Comparison of ENCODE assay signal across 8 mouse cellular contexts in the genomic region with DNA sequence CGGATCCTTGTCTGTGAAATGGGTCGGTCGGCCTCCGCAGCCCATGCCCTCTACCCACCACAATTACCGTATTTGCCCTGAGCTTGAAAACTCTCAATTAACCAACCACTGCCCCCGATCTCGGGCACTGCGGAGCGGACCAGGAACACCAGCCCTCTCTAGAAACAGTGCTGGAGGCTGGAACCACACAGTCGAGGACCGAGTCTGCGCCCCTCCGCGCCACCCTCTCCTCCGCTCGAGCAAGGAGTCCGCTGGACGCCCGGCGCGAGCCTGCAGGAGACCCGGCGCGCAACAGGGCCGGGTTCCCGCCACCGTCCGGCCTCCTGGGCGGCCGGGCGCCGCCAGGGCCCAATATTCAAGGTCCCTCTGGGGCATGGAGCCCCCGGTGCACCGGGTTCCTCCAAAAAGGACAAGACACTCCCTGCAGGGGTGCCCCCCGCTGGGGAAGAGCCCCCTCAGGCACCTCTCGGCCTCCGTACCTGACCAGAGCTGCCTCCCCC. TPM values are rescaled to one million over a fixed set of nuclear protein-coding genes. Genes with fewer than 3 reads are reported as not detected.
DNase-seq lines count a peak whose midpoint lies in the region; ATAC-seq and TF ChIP-seq lines count a peak whose summit lies in the region.

No protein-coding gene starts in this region.

- no peak for DNase-seq in kidney, postnatal 10 days
- DNase-seq in brain, embryonic 14.5 days (ENCODE audit: low read depth) = peak; percentile 5
- no peak for DNase-seq in hindbrain, embryonic 11.5 days (ENCODE audit: low spot score)
- DNase-seq in adrenal gland, adult 18-20 months (ENCODE audit: low spot score in 2 of 2) = no peak
- DNase-seq in urinary bladder, postnatal 4 days (ENCODE audit: low spot score in 2 of 2) = no peak
- no peak for DNase-seq in kidney, adult 9 months

- ATAC-seq in kidney, embryonic 15.5 days (replicated peaks; ENCODE audit: low FRiP score) = peak; percentile 68
- ATAC-seq in hindbrain, embryonic 11.5 days (ENCODE audit: low FRiP score) = peak; percentile 65
- ATAC-seq in midbrain, embryonic 13.5 days = peak; percentile 74

- peak overlapping the region; percentile 79 for H3K4me2 ChIP-seq in kidney, embryonic 15.5 days
- peak overlapping the region; percentile 77 for H3K4me2 ChIP-seq in hindbrain, embryonic 11.5 days (replicated peaks; ENCODE audit: low read depth, low read length)
- H3K4me2 ChIP-seq in midbrain, embryonic 13.5 days (replicated peaks) = peak overlapping the region; percentile 93

- WGBS in kidney, embryonic 15.5 days = under 1% methylated on average over 32 of the region's 37 CpGs
- WGBS in hindbrain, embryonic 11.5 days = under 1% methylated on average over 37 of the region's 37 CpGs
- WGBS in midbrain, embryonic 13.5 days = 0% methylated on average over 31 of the region's 37 CpGs

- H3K4me3 ChIP-seq in kidney, embryonic 15.5 days (replicated peaks) = peak overlapping the region; percentile 100
- H3K4me3 ChIP-seq in hindbrain, embryonic 11.5 days (ENCODE audit: low read depth, low read length) = peak overlapping the region; percentile 100
- peak overlapping the region; percentile 94 for H3K4me3 ChIP-seq in midbrain, embryonic 13.5 days (replicated peaks)

- TF ChIP-seq POLR2A in brain, embryonic 14.5 days (IDR thresholded peaks at IDR 0.05; ENCODE audit: borderline replicate concordance, extremely low read depth, insufficient read depth, insufficient read length, poor library complexity, severe bottlenecking) = no peak

- no peaks in the 10 kb centered on the region for H3K27me3 ChIP-seq in kidney, embryonic 15.5 days
- no peaks in the 10 kb centered on the region for H3K27me3 ChIP-seq in hindbrain, embryonic 11.5 days (ENCODE audit: control insufficient read depth, insufficient read depth, low read length)
- H3K27me3 ChIP-seq in midbrain, embryonic 13.5 days = 0 out of 2 replicates have a peak, but pooled peaks cover 3% of the 10 kb centered on the region

- peak overlapping the region; percentile 99 for H3K9ac ChIP-seq in kidney, embryonic 15.5 days
- peak overlapping the region; percentile 88 for H3K9ac ChIP-seq in hindbrain, embryonic 11.5 days (ENCODE audit: low read depth, low read length)
- peak overlapping the region; percentile 99 for H3K9ac ChIP-seq in midbrain, embryonic 13.5 days (replicated peaks)

- H3K4me1 ChIP-seq in kidney, embryonic 15.5 days = peaks cover 32% of the 10 kb centered on the region
- H3K4me1 ChIP-seq in hindbrain, embryonic 11.5 days (replicated peaks; ENCODE audit: control insufficient read depth, insufficient read depth, low read length) = peaks cover 9% of the 10 kb centered on the region
- peaks cover 32% of the 10 kb centered on the region for H3K4me1 ChIP-seq in midbrain, embryonic 13.5 days (replicated peaks)

- H3K27ac ChIP-seq in kidney, embryonic 15.5 days = peak overlapping the region; percentile 84
- H3K27ac ChIP-seq in hindbrain, embryonic 11.5 days (ENCODE audit: low read depth, low read length) = peak overlapping the region; percentile 53
- peak overlapping the region; percentile 42 for H3K27ac ChIP-seq in midbrain, embryonic 13.5 days

- peaks cover 29% of the 10 kb centered on the region for H3K36me3 ChIP-seq in kidney, embryonic 15.5 days
- 0 out of 2 replicates have a peak, but pooled peaks cover 4% of the 10 kb centered on the region for H3K36me3 ChIP-seq in hindbrain, embryonic 11.5 days (ENCODE audit: control insufficient read depth, insufficient read depth, low read length)
- H3K36me3 ChIP-seq in midbrain, embryonic 13.5 days = peaks cover 21% of the 10 kb centered on the region; the same call in 1 of the 2 replicates

- TF ChIP-seq CTCF in brain, embryonic 14.5 days (IDR thresholded peaks at IDR 0.05; ENCODE audit: borderline replicate concordance, extremely low read depth, insufficient read depth, insufficient read length) = no peak

- H3K9me3 ChIP-seq in kidney, embryonic 15.5 days (replicated peaks) = no peaks in the 10 kb centered on the region
- no peaks in the 10 kb centered on the region for H3K9me3 ChIP-seq in hindbrain, embryonic 11.5 days (ENCODE audit: control insufficient read depth, low read length)
- no peaks in the 10 kb centered on the region for H3K9me3 ChIP-seq in midbrain, embryonic 13.5 days

RNA-seq across cellular contexts. Expression of gene Clptm1, which starts 0.3 kb away (rescaled TPM):
- polyA plus RNA-seq in kidney, embryonic 15.5 days (2015; fragmentation: Nextera tagmentation; extraction: Ambion mirVana) = 81.9 and 91.5 TPM in 2 replicates
- 89.4 and 114 TPM in 2 replicates for polyA plus RNA-seq in brain, embryonic 14.5 days (2012; rRNA removed)
- polyA plus RNA-seq in hindbrain, embryonic 11.5 days (2014; fragmentation: Nextera tagmentation; extraction: Ambion mirVana) = 86.2 and 94.4 TPM in 2 replicates
- 86.6 and 97.5 TPM in 2 replicates for polyA plus RNA-seq in midbrain, embryonic 13.5 days (2015; fragmentation: Nextera tagmentation; extraction: Ambion mirVana)
- total RNA-seq in adrenal gland, adult 18-20 months (2021) = 100 to 1,000 TPM; 136 to 157 TPM

RNA-seq across cellular contexts. Expression of gene Apoc2, which starts 13.2 kb away (rescaled TPM):
- 8.8 and 13.1 TPM in 2 replicates for polyA plus RNA-seq in kidney, embryonic 15.5 days (2015; fragmentation: Nextera tagmentation; extraction: Ambion mirVana)
- polyA plus RNA-seq in brain, embryonic 14.5 days (2012; rRNA removed) = 0.30 TPM in 2 replicates
- 0.33 TPM in 1 of 2 replicates, not detected in the other for polyA plus RNA-seq in hindbrain, embryonic 11.5 days (2014; fragmentation: Nextera tagmentation; extraction: Ambion mirVana)
- 0.23 TPM in 1 of 2 replicates, not detected in the other for polyA plus RNA-seq in midbrain, embryonic 13.5 days (2015; fragmentation: Nextera tagmentation; extraction: Ambion mirVana)
- total RNA-seq in adrenal gland, adult 18-20 months (2021) = 1 to 10 TPM; 1.1 to 2.1 TPM

RNA-seq across cellular contexts. Expression of gene Gm44805, which starts 16.7 kb away (rescaled TPM):
- polyA plus RNA-seq in kidney, embryonic 15.5 days (2015; fragmentation: Nextera tagmentation; extraction: Ambion mirVana) = 2.5 TPM in 1 of 2 replicates, not detected in the other
- not detected in 2 replicates for polyA plus RNA-seq in brain, embryonic 14.5 days (2012; rRNA removed)
- not detected in 2 replicates for polyA plus RNA-seq in hindbrain, embryonic 11.5 days (2014; fragmentation: Nextera tagmentation; extraction: Ambion mirVana)
- polyA plus RNA-seq in midbrain, embryonic 13.5 days (2015; fragmentation: Nextera tagmentation; extraction: Ambion mirVana) = not detected in 2 replicates
- under 1 TPM in 1 of 2 experiments, not detected in 1; 0.50 TPM for total RNA-seq in adrenal gland, adult 18-20 months (2021)

RNA-seq across cellular contexts. Expression of gene Apoc4, which starts 16.8 kb away (rescaled TPM):
- 2.3 and 6.6 TPM in 2 replicates for polyA plus RNA-seq in kidney, embryonic 15.5 days (2015; fragmentation: Nextera tagmentation; extraction: Ambion mirVana)
- polyA plus RNA-seq in brain, embryonic 14.5 days (2012; rRNA removed) = not detected in 2 replicates
- polyA plus RNA-seq in hindbrain, embryonic 11.5 days (2014; fragmentation: Nextera tagmentation; extraction: Ambion mirVana) = not detected in 2 replicates
- polyA plus RNA-seq in midbrain, embryonic 13.5 days (2015; fragmentation: Nextera tagmentation; extraction: Ambion mirVana) = not detected in 2 replicates
- total RNA-seq in adrenal gland, adult 18-20 months (2021) = 100 to 1,000 TPM in 1 of 2 experiments, 10 to 100 TPM in 1; 31.6 to 112 TPM

RNA-seq across cellular contexts. Expression of gene Apoc1, which starts 28.0 kb away (rescaled TPM):
- polyA plus RNA-seq in kidney, embryonic 15.5 days (2015; fragmentation: Nextera tagmentation; extraction: Ambion mirVana) = 15.7 and 20.7 TPM in 2 replicates
- 0.81 and 2.0 TPM in 2 replicates for polyA plus RNA-seq in brain, embryonic 14.5 days (2012; rRNA removed)
- 3.0 and 3.4 TPM in 2 replicates for polyA plus RNA-seq in hindbrain, embryonic 11.5 days (2014; fragmentation: Nextera tagmentation; extraction: Ambion mirVana)
- 0.94 and 1.0 TPM in 2 replicates for polyA plus RNA-seq in midbrain, embryonic 13.5 days (2015; fragmentation: Nextera tagmentation; extraction: Ambion mirVana)
- total RNA-seq in adrenal gland, adult 18-20 months (2021) = 100 to 1,000 TPM; 156 to 789 TPM
